Mouse (Mus musculus) gastrocnemius, adult 18-20 months (tissue): ENCODE data around the gene Bfsp1. TPM values are rescaled to one million over a fixed set of nuclear protein-coding genes. Genes with fewer than 3 reads are reported as not detected.

Experiments
- DNase-seq: peaks from one replicate; pipeline ENCODE4 v3.0.0; 2021; ENCODE audit warnings: low spot score
- long read RNA-seq, 2 experiments: library from polyadenylated mRNA; stranded (forward); transcript quantifications; one replicate each; pipeline ENCODE4 v2.0.0; 2021
- total RNA-seq, 2 experiments: library from RNA; stranded (reverse); gene quantifications; 2 replicates each; pipeline ENCODE4 v1.2.3; 2021

Gene Bfsp1
- not detected for total RNA-seq
- long read RNA-seq, experiment 1: 0 reads
- long read RNA-seq, experiment 2: 0 reads

DNA sequence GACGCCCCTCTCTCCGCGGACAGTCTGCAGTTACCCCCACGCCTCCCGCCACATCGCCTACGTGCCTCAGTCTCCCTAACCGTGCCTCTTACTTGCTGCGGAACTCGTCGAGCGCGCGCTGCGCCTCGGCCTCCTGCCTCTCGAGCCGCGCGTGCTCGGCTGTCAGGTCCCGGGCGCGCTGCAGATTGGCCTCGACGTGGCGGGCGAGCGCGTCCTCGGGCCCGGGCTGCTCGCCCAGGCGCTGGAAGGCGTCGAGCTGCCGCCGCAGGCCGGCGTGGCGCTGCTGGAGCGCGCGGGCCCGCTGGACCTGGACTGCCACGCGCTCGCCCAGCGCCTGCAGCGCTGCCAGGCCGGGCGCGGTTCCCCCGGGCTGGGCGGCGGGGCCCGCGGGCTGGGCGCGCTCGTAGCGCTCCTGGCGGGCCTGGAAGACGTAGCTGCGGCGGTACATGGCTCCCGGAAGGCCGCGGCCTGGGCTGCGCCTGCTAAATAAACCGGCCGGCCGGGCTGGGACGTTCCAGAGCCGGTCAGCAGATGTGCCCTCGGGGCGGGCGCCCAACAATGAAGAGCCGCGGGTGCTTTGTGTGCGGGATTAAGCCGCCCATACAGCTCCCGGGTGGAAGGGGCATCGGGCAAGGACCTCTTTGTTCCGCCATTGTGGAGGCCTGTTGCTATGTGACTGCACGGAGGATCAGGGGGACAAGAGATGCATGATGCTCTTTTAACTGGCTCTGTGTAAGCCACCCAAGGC is at the start of gene Bfsp1:
Bfsp1 (minus strand) TSS at position 690 of the 748 bp plus-strand sequence.
- peak; percentile 24 for DNase-seq

DNA sequence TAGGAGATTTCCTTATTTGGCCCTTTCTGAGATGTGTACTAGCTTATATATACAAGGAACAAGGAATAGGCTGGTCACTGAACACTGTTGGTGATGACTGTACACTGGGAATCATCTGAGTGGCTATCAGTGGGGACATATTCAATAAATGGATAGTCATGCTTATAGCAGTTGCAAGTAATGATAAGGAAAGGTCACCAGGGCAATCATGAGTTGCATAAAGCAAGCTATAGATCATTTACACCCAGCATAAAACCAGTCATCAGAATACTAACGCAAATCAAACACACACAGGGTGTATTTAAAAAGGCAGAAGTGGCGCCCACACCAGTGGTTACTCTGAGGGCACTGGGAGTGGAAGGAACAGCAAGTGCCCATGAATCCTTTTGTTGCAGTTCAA is 49.2 kb upstream of the Bfsp1 start:
- DNase-seq: no peak

DNA sequence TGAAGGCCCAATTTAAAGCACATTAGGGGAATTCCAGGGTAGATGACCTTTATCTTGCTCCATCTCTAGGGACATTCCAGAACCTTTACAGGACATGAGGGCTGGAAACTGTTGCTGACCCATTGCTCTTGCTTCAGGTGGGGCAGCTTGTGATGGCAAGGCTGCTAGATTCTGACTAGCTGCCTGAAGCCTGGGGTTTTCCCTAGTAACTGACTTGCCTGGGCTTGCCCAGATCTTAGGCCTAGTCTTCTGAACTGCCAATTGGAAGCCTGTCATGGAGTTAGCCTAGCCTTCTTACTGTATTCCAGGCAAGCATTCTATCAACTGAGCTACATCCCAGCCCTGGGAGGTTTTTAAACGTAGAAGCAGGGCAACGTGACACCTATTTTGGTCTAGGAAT is 46.3 kb upstream of the Bfsp1 start:
- DNase-seq: no peak

DNA sequence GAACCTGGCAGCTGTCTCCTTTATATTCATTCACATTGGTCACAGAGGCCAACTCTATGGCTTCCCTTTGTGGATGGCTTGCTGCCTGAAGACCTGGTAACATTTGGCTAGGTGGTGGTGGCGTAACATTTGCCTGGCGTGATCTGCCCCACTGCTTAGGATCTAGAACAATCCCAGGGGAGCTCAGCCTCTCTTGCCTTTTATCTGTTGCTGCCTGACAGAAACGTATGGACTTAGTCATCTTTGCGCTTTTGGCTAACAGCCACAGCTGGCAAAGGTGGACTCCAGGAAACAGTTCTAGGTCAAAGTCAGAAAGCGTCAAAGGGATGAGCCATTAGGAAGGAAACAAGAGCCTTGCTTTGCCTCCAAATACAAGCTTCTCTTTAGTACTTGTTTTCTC is 41.9 kb upstream of the Bfsp1 start:
- DNase-seq: no peak

DNA sequence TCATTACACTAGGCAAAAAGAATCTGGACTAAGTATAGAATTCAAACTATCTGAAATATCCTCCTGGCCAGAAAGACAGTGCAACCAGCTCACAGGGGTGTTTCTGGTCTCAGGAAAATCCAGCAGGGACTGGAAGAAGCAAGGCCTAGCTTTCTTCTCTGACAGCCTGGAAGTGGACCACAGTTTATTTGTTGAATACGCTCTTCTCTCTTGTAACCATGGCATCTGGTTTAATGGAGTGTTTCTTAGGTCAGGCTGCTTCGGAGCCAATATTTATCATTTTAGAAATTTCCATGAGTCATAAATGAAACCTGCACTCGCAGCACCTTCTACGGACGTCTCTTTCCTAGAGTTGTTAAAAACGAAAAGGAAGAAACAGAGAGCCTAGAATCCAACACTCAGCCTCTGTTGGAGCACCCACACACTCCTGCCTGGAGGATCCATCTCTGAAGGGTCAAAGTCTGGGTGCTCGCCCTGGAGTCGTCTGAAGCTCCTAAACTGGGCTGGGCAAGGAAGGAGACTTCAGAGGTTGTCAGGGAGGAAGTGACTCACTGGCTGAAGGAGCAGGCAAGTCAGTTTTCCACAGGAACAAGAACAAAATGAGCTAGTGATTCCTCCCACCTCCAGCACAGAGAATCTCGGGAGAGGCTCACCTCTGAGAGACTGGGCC is 40.5 kb upstream of the Bfsp1 start:
- DNase-seq: peak; percentile 24

DNA sequence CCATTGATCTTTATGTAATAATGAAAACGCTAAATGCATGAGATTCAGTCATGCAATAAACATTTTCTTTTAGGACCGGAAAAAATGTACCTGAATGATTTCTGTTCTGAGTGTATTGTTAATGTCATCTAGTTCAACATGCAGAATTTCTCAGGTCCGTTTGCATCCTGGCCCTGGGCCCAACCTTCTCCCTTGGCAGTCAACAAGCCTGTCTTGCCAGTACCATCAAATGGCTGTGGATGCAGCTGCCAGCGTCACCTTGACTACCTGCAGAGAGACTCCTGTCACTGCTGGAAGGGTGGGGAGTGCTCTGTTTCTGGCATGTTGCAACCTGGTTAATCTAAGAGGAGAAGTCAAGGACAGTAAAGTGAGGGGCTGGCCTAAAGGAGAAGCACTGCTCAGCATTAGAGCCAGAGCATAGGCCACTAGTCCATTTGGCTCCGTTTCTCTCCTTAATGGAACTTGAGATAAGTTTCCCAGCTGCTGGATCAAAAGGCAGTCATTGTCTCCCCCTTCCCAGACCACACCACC is 37.9 kb upstream of the Bfsp1 start:
- DNase-seq: no peak

DNA sequence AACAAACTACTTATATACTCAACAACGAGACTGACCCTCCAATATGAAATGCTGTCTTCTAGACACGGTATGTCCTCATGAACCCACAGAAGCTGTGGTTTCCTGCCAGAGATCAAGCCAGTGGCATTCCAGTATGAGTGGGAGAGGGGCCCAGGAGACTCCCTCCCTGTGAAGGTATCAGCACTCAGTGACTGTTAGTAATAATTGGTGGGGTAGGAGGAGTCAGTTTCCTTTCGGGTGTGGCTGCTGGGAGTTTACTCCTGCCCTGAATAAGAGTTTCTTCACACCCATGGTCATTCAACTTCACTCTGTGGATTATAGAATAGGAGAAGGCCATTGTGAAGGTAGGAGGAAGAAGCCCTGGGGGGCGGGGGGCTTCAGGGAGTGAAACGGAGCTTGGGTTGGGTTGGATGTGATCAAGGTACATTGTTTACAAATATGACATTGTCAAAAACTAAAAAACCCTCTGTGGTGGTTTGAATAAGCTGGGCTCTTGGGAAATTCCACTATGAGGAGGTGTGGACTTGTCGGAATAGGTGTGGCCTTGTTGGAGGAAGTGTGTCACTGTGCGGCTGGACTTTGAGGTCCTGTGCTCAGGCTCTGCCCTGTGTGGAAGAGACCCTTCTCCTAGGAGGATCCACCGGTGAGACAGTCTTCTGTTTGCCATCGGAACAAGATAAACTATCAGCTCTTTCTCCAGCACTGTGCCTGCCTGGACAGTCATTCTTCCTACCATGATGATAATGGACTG is 36.7 kb upstream of the Bfsp1 start:
- DNase-seq: no peak

DNA sequence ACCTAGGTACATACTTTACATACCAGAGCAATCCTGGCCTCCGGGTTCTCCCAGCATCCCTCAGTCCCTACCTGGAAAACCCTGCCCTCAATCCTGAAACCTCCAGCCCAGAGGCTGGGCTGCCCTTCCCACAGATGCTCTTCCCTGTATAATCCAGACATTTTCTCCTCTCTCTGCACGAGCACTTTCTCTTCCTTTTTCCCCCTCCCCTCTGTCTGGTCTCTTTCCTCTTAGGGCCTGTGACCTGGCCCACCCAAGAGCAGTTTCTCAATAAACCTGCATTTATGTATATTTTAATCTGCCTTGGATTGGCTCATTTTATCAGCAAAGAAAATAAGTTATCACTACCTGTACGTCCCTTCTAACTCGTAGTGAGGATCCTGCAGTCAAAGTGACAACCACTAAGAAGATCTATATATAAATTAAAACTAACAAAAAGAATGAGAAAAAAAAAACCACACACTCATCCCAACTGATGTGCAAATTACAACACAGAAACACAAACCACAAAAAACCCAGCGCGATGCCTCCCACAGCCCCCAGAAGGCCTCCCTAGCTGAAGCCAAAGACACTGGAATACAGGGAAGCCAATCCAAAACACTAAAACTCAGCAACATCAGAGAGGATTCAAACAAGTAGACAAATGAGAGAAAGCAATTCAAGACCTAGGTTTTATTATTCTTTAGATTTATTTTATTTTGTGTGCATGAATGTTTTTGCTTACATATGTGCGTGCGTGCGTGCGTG is 28.5 kb upstream of the Bfsp1 start:
- no peak for DNase-seq

DNA sequence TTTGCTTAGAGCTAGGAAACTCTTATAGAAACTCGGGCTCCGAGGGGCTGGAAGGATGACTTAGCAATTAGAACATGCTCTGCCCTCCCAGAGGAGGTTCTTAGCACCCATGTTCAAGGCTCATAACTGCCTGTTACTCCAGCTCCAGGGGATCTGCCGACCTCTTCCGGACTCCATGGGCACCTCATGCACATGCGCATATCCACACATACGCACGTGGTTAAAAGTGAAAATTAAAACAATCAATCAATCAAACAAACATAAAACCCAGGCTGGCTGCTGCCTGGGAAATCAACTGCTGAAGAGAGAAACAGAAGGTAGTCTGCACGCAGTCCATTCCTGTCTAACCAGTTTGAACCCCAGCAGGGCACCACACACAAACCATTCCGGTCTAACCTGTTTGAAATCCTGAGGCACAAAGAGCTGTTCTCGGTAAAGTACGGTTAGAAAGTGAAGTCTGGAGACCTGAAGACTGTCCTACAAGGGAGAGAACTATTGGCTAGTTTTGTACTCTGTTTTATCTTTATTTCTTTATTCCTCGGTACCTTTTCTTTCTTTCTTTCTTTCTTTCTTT is 27.0 kb upstream of the Bfsp1 start:
- DNase-seq: no peak

DNA sequence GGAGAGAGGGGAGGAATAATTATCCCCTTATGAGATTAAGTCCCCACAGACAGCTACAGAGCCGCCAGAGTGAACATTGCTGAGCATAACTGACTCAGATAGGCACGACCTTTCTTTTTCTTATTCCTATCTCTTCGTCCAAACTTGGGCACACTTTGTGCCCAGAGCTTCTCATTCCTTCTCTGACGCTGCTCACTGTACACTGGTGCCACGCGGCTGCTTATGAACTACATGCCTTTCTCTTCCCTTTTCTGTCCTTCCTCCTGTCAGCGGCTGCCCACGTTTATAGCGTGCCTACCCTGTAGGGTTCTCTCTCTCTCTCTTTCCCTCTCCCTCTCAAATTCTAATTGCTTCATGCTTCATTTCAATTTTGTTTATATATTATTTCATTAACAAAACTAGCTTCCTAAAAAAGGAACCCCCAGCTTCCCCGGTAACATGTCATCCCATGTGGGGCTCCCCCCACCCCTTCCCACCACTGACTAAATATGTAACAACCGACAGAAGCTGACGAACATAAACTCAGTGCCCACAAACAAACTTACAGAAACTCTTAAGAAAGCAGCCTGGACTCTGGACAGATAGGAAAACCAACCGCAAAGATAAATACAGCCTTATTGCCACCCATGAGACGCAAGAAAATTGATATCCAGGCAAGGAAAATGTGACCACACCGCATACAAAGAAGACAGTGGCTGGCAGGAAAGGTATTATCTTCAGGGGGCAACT is 26.3 kb upstream of the Bfsp1 start:
- DNase-seq: no peak

DNA sequence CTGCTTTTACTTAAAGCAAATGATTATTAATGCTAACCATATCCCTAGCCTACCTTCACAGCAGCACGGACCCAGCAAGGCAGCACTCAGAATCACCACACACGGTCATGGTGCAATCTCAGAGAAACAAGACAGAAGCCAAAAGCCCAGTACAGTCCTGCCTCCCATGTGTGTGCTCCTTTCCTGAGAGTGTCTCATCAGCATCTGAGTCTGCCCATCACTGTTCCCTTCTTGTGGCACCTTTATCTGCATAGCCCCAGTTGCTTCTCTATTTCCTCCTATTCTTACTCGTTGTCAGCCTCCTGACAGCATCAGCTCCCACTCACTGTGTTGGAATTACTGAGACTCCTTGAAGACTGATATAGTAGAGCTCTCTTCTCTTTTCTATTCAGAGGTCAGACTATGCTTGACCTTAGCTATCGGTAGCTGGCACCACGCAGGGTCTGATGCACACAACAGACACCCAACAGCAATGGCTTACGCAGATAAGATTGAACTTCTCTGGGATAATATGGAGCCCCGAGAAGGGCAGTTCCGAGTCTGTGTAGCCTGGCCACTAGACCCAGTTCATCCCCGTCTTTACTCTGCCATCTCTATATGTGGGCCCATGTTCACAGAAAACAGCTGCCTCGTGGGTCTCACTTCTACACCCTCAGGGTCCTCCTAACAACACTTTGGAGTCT is 19.8 kb upstream of the Bfsp1 start:
- no peak for DNase-seq

DNA sequence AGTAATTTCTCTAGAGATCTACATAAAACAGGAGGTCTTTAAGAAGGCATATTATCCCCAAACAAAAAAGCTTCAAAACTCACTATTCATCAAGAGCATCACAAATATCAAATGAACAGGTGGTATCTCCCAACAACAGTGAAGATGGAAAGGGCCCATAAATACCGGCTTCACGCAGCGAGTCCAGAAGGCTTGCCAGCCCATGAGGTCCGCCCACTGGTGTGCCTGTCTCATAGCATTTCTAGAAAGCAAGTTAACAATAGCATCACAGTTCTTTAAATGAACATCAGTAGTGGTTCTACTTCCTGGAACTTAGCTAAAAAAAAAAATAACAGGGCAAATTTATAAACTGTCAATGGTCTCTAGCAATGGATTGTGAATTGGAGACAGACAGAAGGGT is 19.0 kb upstream of the Bfsp1 start:
- no peak for DNase-seq

DNA sequence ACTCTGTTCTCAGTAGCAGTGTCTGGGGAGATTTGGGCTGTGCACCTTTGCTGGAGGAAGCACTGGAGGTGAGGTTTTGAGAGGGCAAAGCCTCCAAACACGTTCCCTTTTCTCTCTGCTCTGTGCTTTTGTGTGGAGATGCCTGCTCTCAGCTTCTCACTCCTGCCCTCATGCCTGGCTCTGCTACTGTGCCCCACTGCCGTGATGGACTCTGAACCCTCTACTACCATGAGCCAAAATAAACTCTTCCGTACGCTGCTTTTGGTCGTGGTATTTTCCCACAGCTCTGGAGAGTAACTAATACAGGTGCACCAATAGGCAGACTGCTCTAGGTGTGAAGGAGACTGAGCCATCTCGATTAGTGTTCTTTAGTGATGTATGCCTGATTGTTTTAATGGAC is 16.3 kb upstream of the Bfsp1 start:
- no peak for DNase-seq

DNA sequence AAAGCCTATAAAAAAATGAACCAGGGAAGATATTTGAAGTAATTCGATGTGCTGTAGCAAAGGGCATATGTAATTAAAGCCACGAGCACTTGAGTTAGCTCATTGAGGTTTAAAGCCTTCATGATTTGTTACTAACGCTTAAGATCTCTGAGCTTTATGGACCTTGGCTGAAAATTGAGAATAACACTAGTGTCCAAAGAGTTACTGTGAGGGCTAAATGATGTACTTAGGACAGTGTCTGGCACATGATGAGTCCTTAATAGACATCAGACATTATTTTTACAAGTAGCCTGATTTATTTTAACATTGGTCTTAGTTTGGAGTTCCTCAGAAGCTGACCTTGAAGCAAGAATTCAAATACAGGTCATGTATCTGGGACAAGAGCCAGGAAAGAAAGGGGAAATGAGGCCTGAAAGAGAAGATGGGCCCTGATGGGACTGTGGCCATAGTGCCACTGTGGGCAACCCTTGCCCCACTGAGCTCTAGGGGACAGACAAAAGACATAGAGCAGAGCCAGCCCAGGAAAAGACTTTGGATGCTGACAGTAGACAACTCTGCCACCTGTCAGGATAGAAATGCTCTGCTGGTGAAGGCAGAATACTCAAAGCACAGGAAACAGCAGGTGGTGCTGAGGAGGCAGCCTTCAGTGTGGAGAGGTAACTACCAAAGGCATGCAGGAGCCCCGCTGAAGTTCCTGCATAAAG is 14.1 kb upstream of the Bfsp1 start:
- DNase-seq: no peak

DNA sequence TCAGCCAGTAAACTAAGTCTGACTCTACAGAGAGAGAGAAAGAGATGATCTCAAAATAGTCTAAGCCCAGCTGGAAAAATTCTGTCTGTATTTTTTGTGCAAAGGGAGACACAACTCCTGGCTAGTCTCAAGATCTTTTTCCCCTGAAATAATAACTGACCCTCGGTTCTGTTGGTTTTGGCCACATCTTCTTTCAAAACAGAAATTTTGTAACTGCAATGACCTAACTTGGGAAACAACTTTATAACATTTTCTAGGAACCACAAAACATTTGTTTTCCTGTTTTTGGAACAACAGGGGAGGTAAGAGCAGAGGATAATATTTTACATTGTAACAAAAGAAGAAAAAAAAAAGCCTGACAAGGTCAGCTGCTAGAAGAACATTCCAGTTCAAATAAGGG is 13.1 kb upstream of the Bfsp1 start:
- DNase-seq: no peak

DNA sequence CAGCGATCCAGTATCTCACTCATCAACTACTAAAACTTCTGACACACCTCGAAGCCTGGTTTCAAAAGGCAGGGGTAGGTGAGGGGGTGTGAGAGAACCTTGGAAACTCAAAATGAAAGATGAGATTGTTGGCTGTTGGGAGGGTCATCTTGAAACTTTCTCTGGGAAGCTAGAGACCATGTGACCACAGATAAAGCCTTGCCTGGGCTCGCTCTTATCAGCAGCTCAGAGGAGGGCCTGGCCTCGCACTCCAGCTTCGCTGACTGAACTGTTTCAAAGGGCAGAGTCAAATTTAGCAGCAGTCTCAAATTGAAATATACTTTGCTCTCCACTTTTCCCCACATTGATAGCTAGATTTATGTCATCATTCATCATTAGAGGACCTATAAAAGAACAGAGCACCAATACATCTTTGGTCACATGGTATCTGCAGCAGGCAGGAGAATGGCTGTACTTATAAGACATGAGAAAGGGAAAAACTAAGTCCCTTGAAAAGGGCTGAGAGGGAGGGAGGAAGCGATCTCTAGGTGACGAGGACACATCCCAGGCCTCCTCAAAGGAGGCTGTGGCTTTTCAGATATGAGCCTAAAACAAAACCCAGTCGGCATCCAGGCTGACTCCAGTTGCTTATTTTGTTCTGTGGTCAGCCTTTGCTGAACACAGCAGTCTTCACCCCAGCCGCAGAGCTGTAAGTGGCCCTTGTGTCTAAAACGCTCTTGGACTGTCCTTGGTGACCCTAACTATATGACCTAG is 8.1 kb upstream of the Bfsp1 start:
- DNase-seq: no peak

DNA sequence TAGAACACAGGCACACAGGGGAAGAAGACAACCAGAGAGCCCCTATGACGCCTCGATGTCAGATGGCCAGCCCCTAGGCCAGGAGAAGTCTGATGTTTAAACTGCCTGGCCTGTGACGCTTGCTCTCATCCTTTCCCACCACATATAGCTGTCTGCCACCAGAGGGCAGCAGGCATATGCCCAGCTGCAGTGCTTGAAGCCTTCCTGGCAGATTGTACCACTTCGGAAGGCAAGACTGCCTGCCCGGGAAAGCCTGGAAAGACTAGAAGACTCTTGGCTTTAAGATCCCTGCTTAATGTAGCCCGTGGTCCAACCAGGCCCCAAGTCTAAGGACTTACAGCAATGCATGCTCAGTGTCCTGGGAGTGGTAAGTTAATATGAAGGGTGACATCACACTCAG is 4.4 kb upstream of the Bfsp1 start:
- DNase-seq: peak; percentile 81

DNA sequence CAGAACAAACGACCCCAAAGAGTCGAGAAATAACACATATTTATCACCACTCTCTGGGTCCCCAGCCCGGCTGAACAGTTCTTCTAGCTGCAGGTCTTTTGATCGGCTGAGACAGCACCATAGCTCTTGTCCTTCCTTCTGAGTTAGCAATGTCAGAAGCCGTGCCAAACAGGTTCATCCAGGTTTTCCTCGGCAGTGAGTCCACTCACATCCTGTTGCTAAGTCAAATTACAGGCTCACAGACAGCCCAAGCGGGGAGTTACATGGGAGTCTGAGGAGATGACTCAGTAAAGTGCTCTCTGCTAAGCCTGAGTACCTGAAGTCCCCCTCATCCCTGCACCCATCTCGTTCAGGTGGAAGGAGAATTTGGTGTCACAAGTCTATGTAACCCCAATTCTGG is 1.6 kb upstream of the Bfsp1 start:
- no peak for DNase-seq

DNA sequence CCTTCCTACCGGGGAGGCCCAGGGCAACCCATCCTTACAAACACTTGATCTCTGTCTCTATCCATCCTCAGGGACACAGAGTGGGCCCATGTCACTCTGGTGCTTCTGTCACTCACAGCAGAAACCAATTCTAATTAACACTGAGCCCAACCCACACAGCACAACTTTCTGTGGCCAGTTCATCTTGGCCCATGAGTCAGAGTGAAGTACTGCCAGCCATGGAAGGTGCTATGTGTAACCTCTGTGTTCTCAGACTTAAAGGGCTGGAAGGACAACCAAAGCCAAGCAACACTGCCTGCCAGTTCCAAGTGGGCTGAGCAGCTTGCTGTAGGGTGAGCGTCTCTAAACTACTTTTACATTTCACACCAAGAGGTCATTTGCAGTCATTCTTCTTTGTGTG is 3.8 kb downstream of the Bfsp1 start:
- DNase-seq: no peak
